Mouse (Mus musculus) ovary, adult 18-20 months (tissue): ENCODE measurements at regions not wholly inside any gene's neighbourhood (a gene's known extent, or its start where the extent isn't known, plus 50 kb on each side); places are given as distances from the start of the nearest gene placed in this dataset.
A peak's percentile ranks its signal among the peaks of the same experiment; 100 is the strongest.

Experiments used
- DNase-seq: peaks from one replicate; pipeline ENCODE4 v3.0.0; 2022; ENCODE audit warnings: low spot score, mixed read lengths

DNA sequence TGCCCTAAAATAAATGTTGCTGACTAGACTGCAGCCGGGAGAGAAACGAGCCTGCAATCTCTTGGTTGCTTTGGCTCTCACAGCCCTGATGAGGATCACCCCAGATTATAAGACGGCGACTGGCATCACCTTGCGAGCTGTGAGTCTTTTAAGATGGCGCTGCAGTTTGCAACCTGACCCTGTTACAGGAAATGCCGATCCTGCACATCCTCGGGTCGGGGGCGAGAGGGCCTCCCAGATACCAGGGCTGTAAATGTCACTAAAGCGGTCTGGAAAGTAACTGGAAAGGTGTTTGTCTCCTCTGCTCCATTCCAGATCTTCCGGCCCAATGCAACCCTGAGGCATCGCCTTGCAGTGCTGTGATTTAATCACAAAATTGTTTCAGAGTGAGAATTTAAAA, 53.4 kb downstream of the Cartpt start:
- no peak for DNase-seq

DNA sequence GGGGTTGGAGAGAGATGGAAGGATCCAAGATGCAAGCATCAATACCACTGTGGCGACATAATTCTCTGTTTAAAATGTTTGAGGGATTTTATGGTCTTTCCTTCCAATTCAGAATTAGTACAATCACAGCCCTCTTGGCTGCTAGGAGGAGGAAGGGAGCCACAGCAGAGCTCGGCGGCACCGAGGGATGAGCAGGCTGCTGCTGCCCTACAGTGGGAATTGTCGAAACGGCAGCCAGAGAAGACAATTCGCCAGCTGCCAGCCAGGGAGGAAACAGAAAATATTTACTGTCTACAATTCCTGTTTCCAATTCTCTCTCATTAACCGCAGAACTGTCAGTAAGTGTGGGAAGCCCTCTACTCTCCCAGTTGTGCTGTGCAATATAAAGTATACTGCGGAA, 58.3 kb downstream of the Cartpt start:
- peak; percentile 8 for DNase-seq

DNA sequence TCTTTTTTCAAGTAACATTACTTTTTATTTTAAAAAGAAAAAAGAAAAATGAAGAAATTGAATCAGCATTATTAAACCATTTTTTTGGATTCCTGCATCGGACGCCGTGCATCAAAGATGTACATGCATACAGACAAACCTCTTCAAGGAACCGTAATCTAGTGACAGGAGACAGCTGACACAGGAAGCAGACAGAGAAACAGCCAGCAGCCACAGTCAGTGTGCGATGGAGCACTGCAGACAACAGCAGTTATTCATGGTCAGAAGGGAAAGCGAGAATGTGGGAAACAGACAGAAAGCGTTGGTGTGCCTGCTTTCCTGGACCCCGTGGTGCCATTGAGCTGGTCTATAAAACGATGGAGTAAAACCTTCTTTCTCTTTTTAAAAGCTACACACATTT, 61.4 kb downstream of the Cartpt start:
- DNase-seq = no peak

DNA sequence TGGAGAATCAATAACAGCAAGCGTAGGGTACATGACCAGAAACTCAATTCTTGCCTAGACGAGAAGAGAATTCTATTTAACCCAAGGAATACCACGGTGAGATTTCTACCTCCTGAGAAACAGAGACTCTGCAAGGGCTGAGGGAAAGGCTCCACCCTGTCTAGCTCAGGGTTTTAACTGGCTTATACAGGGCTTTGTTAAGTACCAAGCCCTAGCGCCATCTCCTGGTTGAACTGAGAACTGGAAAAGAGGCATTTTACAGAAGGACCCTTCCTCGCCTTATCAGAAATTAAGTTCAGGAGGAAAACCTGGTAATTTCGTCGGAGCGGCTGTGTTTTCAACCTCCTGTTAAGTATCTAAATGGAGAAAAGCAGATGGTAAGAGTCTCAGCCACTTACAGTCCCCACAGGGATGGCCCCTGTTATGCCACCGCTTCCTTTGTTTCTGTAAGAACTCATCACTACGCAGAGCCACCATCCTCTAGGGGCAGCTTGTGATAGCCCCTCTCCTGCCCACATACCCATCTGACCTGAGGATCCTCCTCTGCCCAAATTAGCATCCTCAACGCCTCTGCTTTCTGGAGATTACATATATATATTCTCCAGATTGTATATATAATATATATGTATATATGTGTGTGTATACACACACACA, 63.0 kb downstream of the Cartpt start:
- DNase-seq = peak; percentile 37

DNA sequence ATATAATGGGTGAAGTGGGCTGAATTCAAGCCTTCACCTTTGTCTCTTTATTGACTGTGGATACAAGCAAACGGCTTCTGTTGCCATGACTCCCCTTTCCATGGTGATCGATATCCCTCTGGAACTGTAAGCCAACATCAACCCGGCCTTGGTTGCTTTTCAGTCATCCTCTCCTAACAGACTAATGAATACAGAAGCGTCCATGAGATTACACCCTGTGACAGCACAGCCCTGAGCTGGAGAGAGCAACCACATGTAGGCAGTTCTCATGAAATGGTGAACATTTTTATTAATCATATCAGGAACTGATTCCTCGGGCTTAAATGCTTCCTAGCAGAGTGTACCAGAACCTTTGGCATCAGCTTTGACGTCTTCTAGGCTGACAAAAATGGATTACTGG, 63.7 kb downstream of the Cartpt start:
- no peak for DNase-seq

DNA sequence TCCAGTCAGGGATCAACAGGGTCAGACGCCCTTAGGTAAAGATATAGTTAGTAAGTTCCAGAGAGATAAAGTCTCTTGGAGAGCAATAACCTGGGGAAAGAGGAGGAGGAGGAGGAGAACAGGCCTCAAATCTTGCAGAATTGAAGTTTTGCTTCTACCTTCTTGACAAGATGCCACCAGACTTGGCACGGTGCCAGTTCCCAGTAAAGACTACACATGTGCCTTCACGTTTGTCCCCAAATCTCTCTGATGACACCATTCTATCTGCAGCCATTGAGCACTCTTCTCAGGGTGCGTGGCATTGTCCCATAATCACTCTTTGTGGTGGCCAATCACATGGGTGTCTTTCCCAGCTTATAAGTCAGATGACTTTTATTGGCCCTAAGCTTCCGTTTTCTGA, 64.3 kb downstream of the Cartpt start:
- DNase-seq = no peak

DNA sequence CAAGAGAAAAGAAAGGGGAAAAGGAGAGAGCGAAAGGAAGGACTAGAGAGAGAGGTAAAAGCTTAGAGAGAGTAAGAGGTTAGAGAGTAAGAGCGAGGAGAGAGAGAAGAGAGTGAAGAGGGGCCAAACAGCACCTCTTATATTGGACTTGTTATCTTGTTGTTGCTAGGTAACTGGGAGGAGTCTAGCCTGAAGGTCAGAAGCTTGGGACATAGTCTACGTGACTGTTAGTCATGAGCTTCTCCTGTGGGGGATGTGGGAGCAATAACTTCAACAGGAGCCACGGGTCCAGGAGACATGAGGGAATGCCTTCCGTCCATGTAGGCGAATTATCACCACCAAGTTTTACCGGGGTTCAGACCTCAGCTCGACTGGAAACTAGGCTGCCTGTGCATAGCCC, 65.4 kb downstream of the Cartpt start:
- no peak for DNase-seq

DNA sequence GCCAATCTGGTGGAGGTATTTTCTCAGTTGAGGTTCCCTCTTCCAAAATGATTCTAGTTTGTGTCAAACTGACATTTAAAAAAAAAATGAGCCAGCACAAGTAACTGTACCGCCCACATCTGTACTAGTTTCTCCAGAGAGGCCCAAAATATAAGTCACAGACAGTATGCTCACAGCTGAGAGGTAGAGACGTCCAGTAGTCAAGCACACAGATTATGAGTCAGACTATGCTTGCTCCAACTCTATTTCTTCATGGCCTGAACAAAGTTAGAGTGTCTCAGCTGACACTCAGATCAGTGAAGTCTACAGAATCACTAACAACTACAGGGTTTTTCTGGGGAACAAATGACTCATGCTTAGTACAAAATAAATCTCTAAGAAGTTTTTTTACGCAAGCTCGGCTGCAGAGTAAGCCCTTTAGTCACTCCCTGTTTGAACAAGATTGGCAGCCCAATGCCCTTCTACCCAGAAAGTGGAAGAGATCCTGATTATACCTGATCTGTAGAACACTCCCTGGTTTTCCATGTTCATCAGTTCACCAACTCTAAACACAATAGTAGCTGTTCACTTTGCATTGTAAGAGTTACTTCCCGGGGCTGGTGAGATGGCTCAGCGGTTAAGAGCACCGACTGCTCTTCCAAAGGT, 70.7 kb downstream of the Cartpt start:
- DNase-seq = no peak

DNA sequence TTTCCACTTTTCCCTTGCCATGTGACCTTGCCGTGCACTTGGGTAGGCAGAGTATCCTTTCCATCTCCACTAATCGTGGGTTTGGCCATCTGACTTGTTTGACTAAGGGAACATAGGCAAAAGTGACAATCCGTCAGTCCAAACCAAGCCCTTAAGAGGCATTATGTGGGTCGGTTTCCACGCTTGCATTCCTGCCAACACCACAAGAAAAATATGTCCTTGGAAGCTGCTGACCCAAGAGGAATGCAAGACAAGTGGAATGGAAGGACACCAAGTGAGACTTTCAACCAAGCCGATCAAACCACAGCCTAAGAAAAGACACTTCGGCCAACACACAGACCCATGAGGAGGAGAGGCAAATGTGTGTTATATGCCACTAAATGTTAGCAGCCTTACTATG, 73.3 kb downstream of the Cartpt start:
- DNase-seq = peak; percentile 18

DNA sequence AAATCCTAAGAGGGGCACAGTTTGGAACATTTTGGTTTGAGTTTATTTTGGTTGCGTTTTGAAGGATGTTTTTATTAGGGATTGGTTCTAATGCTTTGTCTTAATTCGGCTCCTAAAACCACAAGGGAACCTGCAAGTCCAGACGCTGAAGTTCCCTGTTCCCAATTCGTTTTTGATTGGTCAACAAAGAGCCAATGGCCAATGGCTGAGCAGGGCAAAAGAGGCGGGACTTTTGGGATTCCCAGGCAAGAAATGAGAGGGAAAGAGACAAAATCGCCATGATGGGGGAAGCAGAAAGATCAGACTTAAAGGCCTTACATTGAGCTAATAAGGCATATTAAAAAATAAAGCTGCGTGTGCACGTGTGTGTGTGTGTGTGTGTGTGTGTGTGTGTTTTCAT, 76.3 kb downstream of the Cartpt start:
- DNase-seq = no peak

DNA sequence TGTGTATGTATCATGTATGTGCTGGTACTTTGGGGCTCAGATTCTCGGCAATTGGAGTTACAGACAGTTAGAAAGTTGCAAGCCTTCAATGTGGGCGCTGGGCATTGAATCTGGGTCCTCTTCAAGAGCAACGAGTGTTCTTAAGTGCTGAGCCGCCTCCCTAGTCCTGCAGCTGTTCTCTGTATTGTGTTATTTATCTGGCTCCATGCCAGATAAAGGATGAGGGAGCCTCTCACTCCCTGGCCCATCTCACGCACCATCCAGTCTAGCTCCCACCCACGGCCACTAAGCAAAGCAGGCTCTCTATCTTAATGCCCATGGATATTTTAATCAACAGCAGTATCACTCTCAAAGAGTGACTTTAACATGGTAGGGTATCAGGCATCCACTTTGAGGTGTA, 84.2 kb downstream of the Cartpt start:
- DNase-seq = no peak

DNA sequence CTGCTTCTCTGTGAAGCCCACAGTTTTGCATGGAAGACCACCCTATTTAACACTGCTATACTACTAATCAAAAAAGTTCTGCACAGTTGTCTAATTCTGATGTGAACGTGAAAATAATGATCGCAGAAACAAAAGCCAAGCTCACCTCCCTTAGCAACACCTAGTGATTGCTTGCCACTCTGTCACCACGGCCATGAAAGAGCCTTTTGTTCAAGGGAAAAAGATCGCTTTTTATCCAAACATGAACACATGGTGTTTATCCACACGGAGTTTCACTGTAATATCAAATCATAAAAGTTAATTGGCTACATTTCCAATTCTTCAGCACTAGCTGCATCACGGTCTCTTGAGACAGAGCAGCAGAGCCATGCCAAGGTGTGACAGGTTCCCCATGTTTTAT, 85.1 kb downstream of the Cartpt start:
- no peak for DNase-seq

DNA sequence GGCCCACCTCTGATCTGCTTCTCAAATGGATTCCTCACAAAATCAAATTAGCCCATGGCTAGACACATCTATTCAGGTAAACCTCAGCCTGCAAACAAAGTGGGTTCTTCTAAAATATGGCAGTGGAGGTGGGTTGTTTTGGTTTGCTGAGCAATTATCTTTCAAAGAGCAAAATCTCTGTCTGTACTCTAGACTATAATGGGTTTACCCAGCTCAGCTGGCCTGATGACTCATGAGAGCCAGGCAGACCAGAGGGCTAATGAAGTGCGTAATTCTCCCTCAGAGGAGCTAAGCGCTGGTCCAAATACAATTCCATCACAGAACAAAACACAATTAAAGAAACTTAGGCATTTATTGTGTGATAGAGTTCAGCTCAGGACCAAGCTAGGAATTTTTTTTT, 86.1 kb downstream of the Cartpt start:
- DNase-seq = no peak

DNA sequence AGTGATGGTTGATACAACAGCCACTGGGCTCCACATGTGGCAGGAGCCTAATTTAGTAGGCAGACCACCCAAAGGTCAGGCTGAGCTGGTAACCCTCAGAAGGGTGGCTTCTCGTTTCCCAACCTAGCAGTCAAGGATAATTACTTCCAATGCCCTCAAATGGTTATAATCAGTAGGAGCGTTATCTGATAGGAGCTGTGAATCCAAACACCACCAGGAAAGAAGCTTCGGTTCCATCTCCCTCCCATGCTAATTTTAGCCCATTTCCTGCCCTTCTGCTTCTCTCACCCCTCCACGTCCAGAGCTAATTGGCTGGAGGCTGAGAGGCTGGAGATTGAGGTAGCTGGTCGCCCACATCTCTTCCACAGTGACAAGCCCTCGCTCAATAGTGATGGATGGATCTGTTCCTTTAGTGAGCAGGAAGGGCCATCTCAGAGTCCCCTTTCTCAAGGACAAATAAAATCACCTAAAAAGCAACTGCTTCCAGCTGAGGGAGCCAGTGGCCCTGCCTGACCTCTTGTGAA, 86.8 kb downstream of the Cartpt start:
- no peak for DNase-seq

DNA sequence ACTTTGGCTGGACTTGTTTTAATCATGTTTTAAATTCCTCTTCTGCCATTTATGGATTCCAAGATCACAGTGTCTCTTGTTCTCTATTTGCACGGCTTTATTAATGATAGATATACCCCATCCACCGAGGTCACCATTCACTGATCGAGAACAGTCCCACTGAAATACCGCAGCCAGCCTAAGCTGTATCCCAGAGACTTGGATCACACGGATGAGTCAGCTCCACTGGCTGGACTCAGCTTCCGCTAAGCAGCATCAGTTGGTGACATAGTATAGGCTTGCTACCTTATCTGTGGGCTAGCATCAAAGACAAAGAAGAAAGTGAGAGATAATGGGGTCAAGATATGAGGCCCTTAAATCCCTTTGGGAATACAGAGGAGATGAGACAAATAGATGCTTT, 106.4 kb downstream of the Cartpt start:
- DNase-seq = no peak

DNA sequence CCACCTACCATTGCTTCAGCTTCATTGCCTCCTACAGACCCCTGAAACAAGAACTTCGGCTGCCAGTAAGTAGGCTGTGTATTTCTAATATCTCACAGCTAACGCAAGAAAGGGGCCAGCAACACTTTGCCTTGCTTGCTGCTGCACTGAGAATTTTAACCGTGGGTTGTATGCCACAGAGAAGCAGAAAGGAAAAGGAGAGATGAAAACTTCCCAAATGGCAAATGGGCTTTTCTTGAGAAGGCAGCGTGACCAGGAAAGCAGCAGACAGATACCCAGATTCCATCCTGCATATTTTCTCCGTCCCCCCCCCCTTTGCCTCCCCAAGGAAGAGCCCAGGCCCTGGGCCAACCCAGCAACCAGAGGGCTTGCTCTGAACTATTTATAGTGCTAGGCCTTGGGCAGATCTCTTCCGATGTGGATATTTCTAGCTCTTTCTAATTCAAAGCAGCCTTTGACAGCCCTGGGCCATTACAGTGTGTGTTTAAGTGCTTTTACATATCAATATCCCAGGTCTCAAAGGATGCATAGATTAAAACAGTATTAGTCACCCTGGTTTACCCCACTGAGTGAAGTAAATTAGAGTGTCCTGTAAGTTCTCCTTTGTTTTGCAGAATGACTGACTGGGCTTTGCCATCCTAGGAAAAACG, 107.0 kb downstream of the Cartpt start:
- no peak for DNase-seq

DNA sequence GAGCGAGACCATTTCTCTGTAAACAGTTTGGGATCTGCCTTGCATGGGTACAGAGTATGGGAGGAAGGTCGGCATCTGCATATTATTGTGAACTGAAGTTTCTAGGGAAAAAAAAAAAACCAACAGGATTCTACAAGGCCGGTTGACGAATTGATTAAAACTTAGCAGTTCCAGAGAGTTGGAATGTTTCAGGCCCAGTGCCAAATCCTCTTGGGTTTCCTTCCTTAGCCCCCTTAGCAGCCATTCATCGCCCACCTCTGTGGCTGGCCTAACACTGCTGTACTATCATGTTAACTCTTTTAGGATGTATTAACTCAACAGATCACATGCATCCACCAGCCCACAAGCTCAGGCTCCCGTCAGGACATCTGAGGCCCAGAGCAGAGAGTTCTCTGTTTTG, 107.9 kb downstream of the Cartpt start:
- no peak for DNase-seq

DNA sequence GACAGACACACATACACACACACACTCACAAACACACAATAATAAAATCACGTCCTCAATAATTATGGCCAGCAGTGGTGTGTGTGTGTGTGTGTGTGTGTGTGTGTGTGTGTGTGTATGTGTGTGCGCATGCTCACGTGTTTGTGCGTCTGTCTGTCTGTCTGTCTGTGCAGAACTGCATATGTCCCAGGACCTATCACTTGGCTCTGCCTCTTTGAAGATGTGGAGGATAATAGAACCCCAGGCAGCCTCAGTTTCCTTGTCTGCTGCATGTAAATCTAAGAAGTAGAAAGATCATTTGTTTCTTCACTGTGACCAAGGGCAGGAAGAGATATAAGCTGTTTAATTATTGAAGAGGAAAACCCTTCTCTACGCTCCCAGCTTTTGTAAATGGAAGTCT, 109.9 kb downstream of the Cartpt start:
- no peak for DNase-seq

DNA sequence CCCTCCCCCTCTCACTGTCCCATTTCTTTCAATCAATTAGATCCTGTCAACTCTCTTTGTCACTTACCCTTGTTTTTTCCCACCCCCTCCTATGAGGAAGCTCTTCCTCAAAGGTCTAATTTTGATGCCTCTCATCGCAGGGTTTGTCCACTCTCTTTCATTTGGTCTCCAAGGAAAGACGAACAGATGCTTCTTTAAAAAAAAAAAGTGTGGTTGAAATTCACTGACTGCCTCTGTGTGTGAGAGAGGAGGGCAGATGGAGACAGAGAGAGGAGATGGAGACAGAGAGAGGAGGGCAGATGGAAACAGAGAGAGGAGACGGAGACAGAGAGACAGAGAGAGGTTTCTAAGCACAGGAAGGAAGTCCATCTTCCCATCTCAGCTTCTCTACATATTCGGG, 113.1 kb downstream of the Cartpt start:
- no peak for DNase-seq

DNA sequence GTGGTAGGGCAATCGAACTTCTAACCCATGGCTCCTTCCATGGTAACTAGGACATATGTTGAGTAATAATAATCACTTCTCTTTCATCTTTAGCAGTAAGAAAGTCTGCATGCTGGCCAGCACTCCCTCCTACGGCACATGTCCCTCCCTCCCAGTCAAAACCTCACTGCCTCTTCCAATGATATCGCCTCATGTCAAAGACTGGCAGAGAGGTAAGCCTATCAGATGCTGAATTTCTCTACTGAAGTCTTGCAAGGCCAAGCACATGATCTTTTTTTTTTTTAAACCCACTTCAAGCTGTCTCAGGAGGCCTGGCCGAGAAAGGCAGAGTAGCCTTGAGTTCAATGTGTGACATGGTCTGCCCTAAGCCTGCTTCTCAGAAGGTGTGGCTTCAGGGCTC, 115.5 kb downstream of the Cartpt start:
- no peak for DNase-seq

DNA sequence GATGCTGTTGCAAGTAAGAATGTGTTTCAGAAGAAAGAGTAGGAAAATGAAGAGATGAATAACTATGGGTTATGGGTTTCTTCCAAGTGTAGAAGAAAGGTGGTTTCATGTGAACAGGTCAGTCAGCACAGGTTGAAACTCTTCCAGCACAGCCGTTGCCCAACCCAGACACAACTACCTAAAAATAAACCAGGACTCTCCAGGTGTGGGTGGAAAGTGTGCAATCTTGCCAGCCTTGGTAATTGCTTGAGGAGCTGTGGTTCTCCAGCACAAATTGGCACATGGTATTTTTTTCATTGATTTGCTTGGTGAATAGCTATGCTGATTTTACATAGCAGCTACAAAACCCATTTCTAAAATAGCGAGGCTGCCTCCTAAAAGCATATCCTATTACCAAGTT, 116.6 kb downstream of the Cartpt start:
- DNase-seq = no peak

DNA sequence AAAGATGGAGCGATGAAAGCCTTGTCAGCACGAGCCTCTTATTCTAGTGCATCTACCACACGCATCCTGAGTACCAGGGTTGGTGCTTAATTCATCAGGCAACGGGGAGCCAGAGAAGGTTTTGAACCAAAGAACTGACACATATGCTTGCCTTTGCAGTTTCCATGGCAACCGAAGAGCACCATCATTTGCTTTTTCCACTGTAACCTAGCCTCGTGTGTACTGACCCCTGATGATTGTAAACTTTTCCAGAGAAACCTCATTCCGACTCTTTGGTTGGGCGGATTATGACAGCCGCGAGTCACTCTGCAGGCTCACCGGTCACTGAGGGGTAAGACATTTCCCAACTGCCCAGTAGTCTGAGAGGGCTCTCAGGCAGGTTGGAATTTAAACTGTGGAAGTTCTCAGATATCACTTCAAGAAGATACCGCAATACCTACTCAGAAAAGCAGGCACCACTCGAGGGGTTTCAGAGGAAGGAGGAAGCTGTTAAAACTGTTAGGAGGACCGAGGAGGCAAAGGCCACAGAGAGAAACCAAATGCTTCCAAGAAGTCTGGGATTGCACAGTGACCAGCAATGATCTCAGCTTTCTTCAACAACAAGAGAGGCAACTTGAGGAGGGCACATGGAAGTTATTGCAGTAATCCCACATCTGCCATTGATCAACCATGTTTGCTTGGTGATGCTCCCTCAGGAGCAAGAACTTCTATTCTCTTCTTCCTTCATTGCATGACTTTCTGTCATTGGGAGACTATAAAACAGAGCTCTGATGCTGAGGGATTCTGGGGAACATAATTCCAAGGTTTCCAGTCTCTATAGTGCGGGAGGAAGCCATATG, 117.8 kb downstream of the Cartpt start:
- no peak for DNase-seq

DNA sequence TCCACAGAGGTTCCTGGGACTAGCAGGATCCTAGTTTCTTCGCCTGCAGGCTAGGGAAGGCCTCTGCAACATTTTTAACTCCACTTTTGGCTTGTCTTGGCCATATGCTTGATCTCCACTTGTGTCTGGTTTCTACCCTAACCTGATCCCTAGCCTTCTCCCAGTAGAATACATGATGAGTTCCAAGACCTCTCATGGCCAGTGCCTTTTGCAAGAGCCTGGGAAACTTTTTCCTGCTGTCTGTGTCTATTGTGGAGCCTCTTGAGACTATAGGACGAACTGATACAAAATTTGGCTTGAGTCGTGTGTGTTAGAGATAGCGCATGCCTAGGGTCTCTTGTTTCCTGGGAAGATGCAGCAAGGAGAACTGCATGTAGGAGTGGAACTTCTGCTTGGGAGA, 119.3 kb downstream of the Cartpt start:
- no peak for DNase-seq
